Mouse (Mus musculus): ENCODE measurements around the gene Asic2. TPM values are rescaled to one million over a fixed set of nuclear protein-coding genes. Genes with fewer than 3 reads are reported as not detected.

Gene Asic2
- polyA plus RNA-seq, 1 experiment from 2014 or later, result 16.2 TPM

DNA sequence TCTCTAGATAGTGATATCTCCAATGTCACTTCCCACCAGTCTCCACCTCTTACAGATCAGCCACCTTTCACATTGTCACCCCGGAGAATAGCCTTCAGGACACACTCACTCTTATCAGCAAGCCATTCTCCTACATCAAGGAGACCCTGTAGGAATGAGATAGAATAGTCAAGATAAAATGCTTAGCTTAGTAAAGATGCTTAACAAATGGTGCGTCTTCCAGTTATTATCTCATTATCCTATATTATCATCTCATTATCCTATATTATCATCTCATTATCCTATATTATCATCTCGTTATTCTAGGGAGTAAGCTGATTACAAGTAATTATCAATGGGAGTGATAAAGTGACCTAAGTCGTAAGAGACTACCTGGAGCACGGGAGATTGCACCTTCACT is 386.1 kb downstream of the Asic2 start:
- no peak overlapping the region for H3K4me3 ChIP-seq (ENCODE audit: low read depth, low read length)
- no peaks in the 10 kb centered on the region for H3K9me3 ChIP-seq (replicated peaks; ENCODE audit: control insufficient read depth, low read length, poor library complexity, severe bottlenecking)
- no peak for ATAC-seq
- H3K9ac ChIP-seq (ENCODE audit: low read depth, low read length), result no peak overlapping the region
- no peak overlapping the region for H3K4me2 ChIP-seq (ENCODE audit: low read length)
- no peaks in the 10 kb centered on the region for H3K27me3 ChIP-seq (ENCODE audit: control insufficient read depth, insufficient read depth, low read depth, low read length)
- WGBS, result 39% methylated on average over 5 of the region's 5 CpGs
- H3K27ac ChIP-seq (ENCODE audit: low read length), result no peak overlapping the region
- no peaks in the 10 kb centered on the region for H3K36me3 ChIP-seq (ENCODE audit: control insufficient read depth, insufficient read depth, low read length)
- H3K4me1 ChIP-seq (ENCODE audit: control insufficient read depth, insufficient read depth, low read length), result peaks cover 5% of the 10 kb centered on the region; the same call in 1 of the 2 replicates

GRCm38 (mm10) chr11:81579753-81580152 is 388.5 kb downstream of the Asic2 start:
- no peaks in the 10 kb centered on the region for H3K36me3 ChIP-seq (ENCODE audit: control insufficient read depth, insufficient read depth, low read length)
- no peaks in the 10 kb centered on the region for H3K27me3 ChIP-seq (ENCODE audit: control insufficient read depth, insufficient read depth, low read depth, low read length)
- H3K27ac ChIP-seq (ENCODE audit: low read length), result peak overlapping the region; percentile 52; the same call in 1 of the 2 replicates
- no peak overlapping the region for H3K4me3 ChIP-seq (ENCODE audit: low read depth, low read length)
- H3K4me2 ChIP-seq (ENCODE audit: low read length), result no peak overlapping the region
- H3K4me1 ChIP-seq (ENCODE audit: control insufficient read depth, insufficient read depth, low read length), result peaks cover 7% of the 10 kb centered on the region; the same call in 1 of the 2 replicates
- H3K9me3 ChIP-seq (replicated peaks; ENCODE audit: control insufficient read depth, low read length, poor library complexity, severe bottlenecking), result no peaks in the 10 kb centered on the region
- ATAC-seq, result no peak
- H3K9ac ChIP-seq (ENCODE audit: low read depth, low read length), result no peak overlapping the region
- WGBS, result 12% methylated on average over 6 of the region's 6 CpGs

- Histone ChIP-seq H3K9ac (ENCODE audit: low read depth, low read length) (no peak overlapping the region), H3K27me3 (ENCODE audit: control insufficient read depth, insufficient read depth, low read depth, low read length) (no peaks in the 10 kb centered on the region), H3K4me3 (ENCODE audit: low read depth, low read length) (no peak overlapping the region), H3K4me2 (ENCODE audit: low read length) (no peak overlapping the region), H3K27ac (ENCODE audit: low read length) (no peak overlapping the region), H3K36me3 (ENCODE audit: control insufficient read depth, insufficient read depth, low read length) (no peaks in the 10 kb centered on the region), H3K9me3 (replicated peaks; ENCODE audit: control insufficient read depth, low read length, poor library complexity, severe bottlenecking) (no peaks in the 10 kb centered on the region; the same call in 1 of the 2 replicates), H3K4me1 (ENCODE audit: control insufficient read depth, insufficient read depth, low read length) (0 out of 2 replicates have a peak, but pooled peaks cover 2% of the 10 kb centered on the region)
- no peak for ATAC-seq
- WGBS, result 60% methylated on average over 3 of the region's 3 CpGs
Observed at GRCm38 (mm10) chr11:81570406-81570805, 397.9 kb downstream of the Asic2 start.

DNA sequence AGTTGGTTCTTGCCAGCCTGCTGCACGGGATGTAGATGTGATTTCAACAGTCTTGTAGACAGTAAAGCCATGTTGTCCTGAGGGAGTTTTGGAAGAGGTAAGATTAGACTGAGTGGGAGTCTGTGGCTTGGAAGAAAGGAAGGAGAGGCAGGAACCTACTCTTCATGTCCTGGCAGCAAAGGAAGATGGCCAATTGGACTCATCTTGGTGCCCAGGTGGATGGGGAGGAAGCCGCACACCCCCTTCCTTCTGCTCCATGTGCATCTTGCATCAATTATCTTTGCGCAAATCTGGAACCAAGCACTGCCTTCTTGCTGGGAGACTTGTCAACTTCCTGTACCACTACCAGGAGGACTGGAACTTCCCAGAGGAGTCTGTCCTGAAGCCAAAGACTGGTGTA is 403.4 kb downstream of the Asic2 start:
- no peaks in the 10 kb centered on the region for H3K4me1 ChIP-seq (ENCODE audit: control insufficient read depth, insufficient read depth, low read length)
- 94% methylated on average over 3 of the region's 3 CpGs for WGBS
- no peak overlapping the region for H3K9ac ChIP-seq (ENCODE audit: low read depth, low read length)
- ATAC-seq, result no peak
- H3K4me3 ChIP-seq (ENCODE audit: low read depth, low read length), result no peak overlapping the region
- no peak overlapping the region for H3K4me2 ChIP-seq (ENCODE audit: low read length)
- no peaks in the 10 kb centered on the region for H3K27me3 ChIP-seq (ENCODE audit: control insufficient read depth, insufficient read depth, low read depth, low read length)
- H3K27ac ChIP-seq (ENCODE audit: low read length), result no peak overlapping the region
- H3K36me3 ChIP-seq (ENCODE audit: control insufficient read depth, insufficient read depth, low read length), result no peaks in the 10 kb centered on the region
- H3K9me3 ChIP-seq (replicated peaks; ENCODE audit: control insufficient read depth, low read length, poor library complexity, severe bottlenecking), result no peaks in the 10 kb centered on the region

DNA sequence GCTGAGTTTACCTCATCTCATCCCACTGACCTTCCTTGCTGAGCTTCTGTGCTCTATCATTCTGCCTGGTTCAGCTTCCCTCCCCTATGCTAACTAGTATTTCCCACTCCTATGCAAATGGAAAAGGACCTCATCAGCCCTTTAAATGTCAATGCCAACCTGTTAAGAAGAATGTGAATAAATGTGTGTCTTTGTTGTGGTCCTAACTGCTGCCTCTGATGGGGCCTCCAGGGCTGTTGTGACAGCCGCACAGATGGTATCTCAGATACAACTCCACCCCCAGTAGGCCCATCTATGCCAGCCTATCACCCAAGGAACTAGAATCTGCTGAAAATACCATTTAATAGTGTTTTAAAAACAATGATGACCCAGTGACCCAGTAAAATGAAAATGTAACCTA is 407.9 kb downstream of the Asic2 start:
- Histone ChIP-seq H3K27me3 (ENCODE audit: control insufficient read depth, insufficient read depth, low read depth, low read length) (no peaks in the 10 kb centered on the region), H3K9me3 (replicated peaks; ENCODE audit: control insufficient read depth, low read length, poor library complexity, severe bottlenecking) (no peaks in the 10 kb centered on the region), H3K4me2 (ENCODE audit: low read length) (no peak overlapping the region), H3K36me3 (ENCODE audit: control insufficient read depth, insufficient read depth, low read length) (no peaks in the 10 kb centered on the region), H3K4me1 (ENCODE audit: control insufficient read depth, insufficient read depth, low read length) (no peaks in the 10 kb centered on the region), H3K4me3 (ENCODE audit: low read depth, low read length) (no peak overlapping the region), H3K9ac (ENCODE audit: low read depth, low read length) (no peak overlapping the region), H3K27ac (ENCODE audit: low read length) (no peak overlapping the region)
- no peak for ATAC-seq
- WGBS, result 82% methylated on average over 1 of the region's 1 CpGs

DNA sequence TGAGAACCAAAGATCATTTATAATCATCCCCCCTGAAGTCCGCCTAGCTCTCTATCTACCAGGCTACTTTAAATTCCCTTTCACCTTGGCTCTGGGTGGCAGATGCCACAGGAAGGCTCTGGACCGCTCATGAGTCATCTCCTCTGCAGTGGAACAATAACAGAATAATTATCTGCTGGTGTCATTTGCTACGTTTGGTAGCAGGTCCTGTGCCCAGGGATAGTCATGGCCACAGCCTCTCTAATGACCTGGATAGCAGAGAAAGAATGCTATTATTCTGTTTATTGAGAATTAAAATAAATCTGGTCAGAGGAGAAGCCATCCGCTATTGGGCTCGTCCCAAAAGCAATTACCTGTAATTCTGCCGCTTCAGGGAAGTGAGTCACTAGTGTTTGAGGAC is 425.1 kb downstream of the Asic2 start:
- Histone ChIP-seq H3K36me3 (ENCODE audit: control insufficient read depth, insufficient read depth, low read length) (no peaks in the 10 kb centered on the region), H3K9ac (ENCODE audit: low read depth, low read length) (no peak overlapping the region), H3K4me1 (ENCODE audit: control insufficient read depth, insufficient read depth, low read length) (no peaks in the 10 kb centered on the region), H3K27ac (ENCODE audit: low read length) (no peak overlapping the region), H3K4me2 (ENCODE audit: low read length) (no peak overlapping the region), H3K27me3 (ENCODE audit: control insufficient read depth, insufficient read depth, low read depth, low read length) (no peaks in the 10 kb centered on the region), H3K4me3 (ENCODE audit: low read depth, low read length) (no peak overlapping the region), H3K9me3 (replicated peaks; ENCODE audit: control insufficient read depth, low read length, poor library complexity, severe bottlenecking) (no peaks in the 10 kb centered on the region)
- no peak for ATAC-seq
- 82% methylated on average over 6 of the region's 6 CpGs for WGBS

DNA sequence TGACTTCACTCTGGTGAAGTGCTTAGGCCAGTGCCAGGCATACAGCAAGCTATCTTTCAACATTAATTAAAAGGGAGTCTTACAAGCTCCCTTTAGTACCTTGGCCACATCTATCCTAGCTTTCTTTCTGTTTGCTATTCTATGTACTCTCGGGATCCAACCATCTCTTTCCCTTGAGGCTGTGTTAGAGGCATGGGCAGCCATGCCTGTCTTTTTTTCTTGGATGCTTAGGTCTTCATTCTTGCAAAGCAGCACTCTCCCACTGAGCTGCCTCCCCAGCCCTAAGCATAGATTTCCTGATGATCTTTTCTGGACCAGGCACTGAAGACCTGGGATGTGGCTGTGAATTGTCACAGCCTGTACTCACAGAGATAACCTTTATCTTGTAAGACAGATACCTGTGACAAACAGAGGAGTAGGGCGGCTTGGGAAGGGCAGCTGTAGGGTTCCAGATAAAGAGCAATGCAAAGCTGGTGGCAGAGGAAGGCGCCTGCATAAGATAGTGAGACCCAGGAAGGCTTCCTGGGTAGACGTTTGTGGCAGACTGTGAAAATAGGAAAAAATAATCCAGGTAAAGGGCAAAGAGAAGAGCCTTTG is 433.0 kb downstream of the Asic2 start:
- Histone ChIP-seq H3K27ac (ENCODE audit: low read length) (no peak overlapping the region), H3K4me3 (ENCODE audit: low read depth, low read length) (no peak overlapping the region), H3K4me2 (ENCODE audit: low read length) (no peak overlapping the region), H3K9me3 (replicated peaks; ENCODE audit: control insufficient read depth, low read length, poor library complexity, severe bottlenecking) (no peaks in the 10 kb centered on the region), H3K27me3 (ENCODE audit: control insufficient read depth, insufficient read depth, low read depth, low read length) (no peaks in the 10 kb centered on the region), H3K36me3 (ENCODE audit: control insufficient read depth, insufficient read depth, low read length) (no peaks in the 10 kb centered on the region), H3K9ac (ENCODE audit: low read depth, low read length) (no peak overlapping the region), H3K4me1 (ENCODE audit: control insufficient read depth, insufficient read depth, low read length) (peaks cover 5% of the 10 kb centered on the region; the same call in 1 of the 2 replicates)
- 75% methylated on average over 4 of the region's 4 CpGs for WGBS
- no peak for ATAC-seq

DNA sequence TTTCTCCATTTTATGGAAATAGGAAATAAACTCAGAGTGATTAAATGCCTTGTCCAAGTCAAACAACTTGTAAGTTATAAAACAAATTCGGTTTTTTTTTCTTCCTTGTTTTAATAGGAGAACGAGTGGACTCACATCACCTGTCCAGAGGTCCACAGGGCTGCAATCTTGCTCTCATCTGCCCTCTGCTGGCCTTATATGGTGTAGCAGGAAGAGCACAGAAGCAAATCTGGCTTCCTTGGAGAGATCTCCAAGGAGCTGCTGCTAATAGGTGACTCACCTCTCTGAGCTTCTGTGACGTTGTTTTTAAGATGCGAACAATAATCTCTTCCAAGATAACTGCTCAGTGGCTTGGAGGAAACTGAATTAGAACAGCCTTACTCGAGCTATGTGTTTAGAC is 433.6 kb downstream of the Asic2 start:
- no peaks in the 10 kb centered on the region for H3K27me3 ChIP-seq (ENCODE audit: control insufficient read depth, insufficient read depth, low read depth, low read length)
- no peak for ATAC-seq
- peaks cover 5% of the 10 kb centered on the region; the same call in 1 of the 2 replicates for H3K4me1 ChIP-seq (ENCODE audit: control insufficient read depth, insufficient read depth, low read length)
- no peaks in the 10 kb centered on the region for H3K9me3 ChIP-seq (replicated peaks; ENCODE audit: control insufficient read depth, low read length, poor library complexity, severe bottlenecking)
- no peak overlapping the region for H3K9ac ChIP-seq (ENCODE audit: low read depth, low read length)
- no peaks in the 10 kb centered on the region for H3K36me3 ChIP-seq (ENCODE audit: control insufficient read depth, insufficient read depth, low read length)
- no peak overlapping the region for H3K4me2 ChIP-seq (ENCODE audit: low read length)
- H3K27ac ChIP-seq (ENCODE audit: low read length), result no peak overlapping the region
- no peak overlapping the region for H3K4me3 ChIP-seq (ENCODE audit: low read depth, low read length)
- WGBS, result 20% methylated on average over 5 of the region's 5 CpGs

DNA sequence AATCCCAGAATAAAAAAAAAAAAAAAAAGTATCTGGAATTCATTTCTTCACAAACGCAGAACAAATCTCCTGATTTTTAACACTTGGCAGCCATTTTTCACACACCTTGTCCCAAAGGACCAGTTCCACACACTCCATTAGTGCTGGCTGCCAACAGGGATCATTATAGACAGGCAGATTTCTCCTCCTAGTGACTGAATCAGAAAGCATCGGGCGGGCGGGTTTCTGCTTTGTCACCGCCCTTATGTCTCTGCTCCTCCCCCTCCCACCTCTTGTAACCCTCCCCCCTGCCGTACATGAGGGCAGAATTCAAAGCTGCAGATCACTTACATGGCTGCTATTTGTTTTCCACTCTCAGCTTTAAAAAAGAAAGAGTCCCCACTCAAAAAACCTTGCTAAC is 436.4 kb downstream of the Asic2 start:
- Histone ChIP-seq H3K9ac (ENCODE audit: low read depth, low read length) (no peak overlapping the region), H3K4me2 (ENCODE audit: low read length) (no peak overlapping the region), H3K27me3 (ENCODE audit: control insufficient read depth, insufficient read depth, low read depth, low read length) (no peaks in the 10 kb centered on the region), H3K9me3 (replicated peaks; ENCODE audit: control insufficient read depth, low read length, poor library complexity, severe bottlenecking) (no peaks in the 10 kb centered on the region), H3K27ac (ENCODE audit: low read length) (no peak overlapping the region), H3K36me3 (ENCODE audit: control insufficient read depth, insufficient read depth, low read length) (no peaks in the 10 kb centered on the region), H3K4me3 (ENCODE audit: low read depth, low read length) (no peak overlapping the region), H3K4me1 (ENCODE audit: control insufficient read depth, insufficient read depth, low read length) (peaks cover 5% of the 10 kb centered on the region; the same call in 1 of the 2 replicates)
- ATAC-seq, result no peak
- 4% methylated on average over 6 of the region's 6 CpGs for WGBS
